Mouse (Mus musculus) urinary bladder, postnatal 10 days (tissue): ENCODE results near the gene Akap9.
"Not testable (repeated sequence)": the region's sequence is repeated elsewhere in the genome, so short reads cannot be mapped to it uniquely, and the experiment has no call there.

Source experiments
- DNase-seq: peaks from one replicate; pipeline ENCODE4 v3.0.0; 2022; ENCODE audit warnings: low spot score

Akap9 gene

DNA sequence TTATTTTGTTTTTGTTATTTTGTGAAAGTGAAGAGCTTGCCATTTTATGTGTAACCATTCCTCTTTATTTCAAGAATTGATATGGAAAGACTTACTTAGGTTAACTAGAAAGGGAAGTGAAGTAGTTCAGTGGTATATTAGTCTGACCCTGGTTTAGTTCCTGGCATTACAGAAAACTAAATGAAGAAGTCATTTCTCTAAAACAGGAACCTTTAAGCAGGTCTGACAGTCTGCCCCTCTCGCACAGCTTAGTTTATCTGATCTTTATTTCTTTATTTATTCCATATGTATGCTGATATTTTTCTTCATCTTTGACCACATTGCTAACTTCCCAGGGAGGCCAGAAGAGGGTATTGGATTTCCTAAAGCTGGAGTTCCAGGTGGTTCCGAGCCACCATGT lies 113.1 kb downstream of the Akap9 start:
- DNase-seq, result no peak

DNA sequence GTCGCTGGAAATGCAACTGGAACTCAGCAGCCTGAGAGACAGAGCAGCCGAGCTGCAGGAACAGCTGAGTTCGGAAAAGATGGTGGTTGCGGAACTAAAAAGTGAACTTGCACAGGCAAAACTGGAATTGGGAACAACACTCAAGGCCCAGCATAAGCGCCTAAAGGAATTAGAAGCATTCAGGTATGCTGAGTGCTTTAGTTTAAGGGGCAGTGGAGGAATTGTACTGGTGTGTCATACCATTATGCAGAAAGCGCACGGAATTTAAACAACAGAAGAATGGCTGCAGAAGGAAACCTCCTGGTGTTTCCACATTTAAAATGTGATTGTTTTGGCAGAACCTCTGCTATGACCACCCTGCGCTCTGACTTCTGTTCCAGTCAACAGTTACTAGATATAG lies 132.5 kb downstream of the Akap9 start:
- no peak for DNase-seq

GRCm38 (mm10) chr5:4066476-4067115 lies 138.7 kb downstream of the Akap9 start:
- no peak for DNase-seq

GRCm38 (mm10) chr5:4067203-4067602 lies 139.3 kb downstream of the Akap9 start:
- no peak for DNase-seq

GRCm38 (mm10) chr5:4079086-4079485 lies 151.2 kb downstream of the Akap9 start:
- no peak for DNase-seq

DNA sequence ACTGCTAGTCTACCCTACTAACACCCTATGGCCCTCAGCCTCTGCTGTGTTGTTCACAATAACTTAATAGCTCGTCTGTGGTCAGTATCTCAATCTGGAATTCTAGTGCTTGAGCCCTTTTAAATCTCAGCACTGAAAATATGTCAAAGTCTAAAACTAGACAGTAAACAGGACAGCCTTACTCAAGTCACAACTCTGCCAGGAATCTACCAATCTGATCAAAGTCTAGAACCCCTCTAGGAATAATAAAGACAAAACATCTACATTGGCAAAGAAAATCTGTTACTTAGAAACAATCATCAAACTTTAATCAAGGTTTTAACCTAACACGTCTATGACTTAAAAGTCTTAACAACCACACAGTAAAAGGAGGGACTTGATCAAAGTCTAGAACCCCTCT lies 153.0 kb downstream of the Akap9 start:
- DNase-seq, result no peak

- no peak for DNase-seq
Observed at GRCm38 (mm10) chr5:4081513-4081912, 153.7 kb downstream of the Akap9 start.

GRCm38 (mm10) chr5:4084948-4085347 lies 157.1 kb downstream of the Akap9 start:
- no peak for DNase-seq

GRCm38 (mm10) chr5:4086309-4086708 lies 158.5 kb downstream of the Akap9 start:
- no peak for DNase-seq

DNA sequence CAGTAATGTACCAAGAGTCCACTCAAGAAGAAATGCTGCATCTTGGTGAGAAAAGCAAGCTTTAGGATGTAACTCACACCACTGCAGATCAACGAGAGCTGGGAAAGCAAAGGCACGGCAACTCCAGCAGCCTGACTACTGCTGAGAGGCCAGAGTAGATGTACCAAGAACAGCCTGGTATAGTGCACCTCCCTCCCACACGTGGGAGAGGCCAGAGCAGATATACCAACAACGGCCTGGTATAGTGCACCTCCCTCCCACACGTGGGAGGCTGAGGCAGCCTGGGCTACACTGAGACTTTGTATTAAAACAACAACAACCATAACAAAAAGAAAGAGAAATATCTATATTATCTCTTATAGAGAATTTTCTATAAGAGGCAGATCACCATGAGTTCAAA lies 160.3 kb downstream of the Akap9 start:
- DNase-seq, result no peak

GRCm38 (mm10) chr5:4094471-4094870 lies 166.6 kb downstream of the Akap9 start:
- DNase-seq, result no peak

- no peak for DNase-seq
Observed at GRCm38 (mm10) chr5:4101031-4101430, 173.2 kb downstream of the Akap9 start.

DNA sequence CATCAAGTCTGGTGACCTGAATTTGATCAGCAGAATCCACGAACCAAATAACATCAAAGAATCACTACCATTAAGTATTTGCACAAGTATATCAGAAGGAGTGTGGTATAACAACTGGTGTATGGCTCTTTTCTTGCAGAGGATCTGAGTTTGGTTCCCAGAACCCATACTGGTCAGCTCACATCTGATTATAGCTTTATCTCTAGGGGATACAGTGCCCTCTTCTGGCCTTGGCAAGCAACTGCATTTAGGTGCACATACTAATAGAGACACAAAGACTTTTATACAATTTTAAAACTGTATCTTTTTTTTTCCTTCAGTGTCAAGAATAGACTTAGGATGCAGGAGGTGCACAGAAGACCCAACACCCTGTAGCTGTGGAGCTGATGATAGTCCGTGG lies 173.9 kb downstream of the Akap9 start:
- no peak for DNase-seq

- no peak for DNase-seq
Observed at GRCm38 (mm10) chr5:4103626-4104340, 175.9 kb downstream of the Akap9 start.

- peak; percentile 51 for DNase-seq
Observed at GRCm38 (mm10) chr5:4104341-4105040, 176.6 kb downstream of the Akap9 start, which contains the start of gene Cyp51. TSS of gene Cyp51 (minus strand) at chr5:4104746.

- no peak for DNase-seq
Observed at GRCm38 (mm10) chr5:4105651-4106186, 177.9 kb downstream of the Akap9 start.

DNA sequence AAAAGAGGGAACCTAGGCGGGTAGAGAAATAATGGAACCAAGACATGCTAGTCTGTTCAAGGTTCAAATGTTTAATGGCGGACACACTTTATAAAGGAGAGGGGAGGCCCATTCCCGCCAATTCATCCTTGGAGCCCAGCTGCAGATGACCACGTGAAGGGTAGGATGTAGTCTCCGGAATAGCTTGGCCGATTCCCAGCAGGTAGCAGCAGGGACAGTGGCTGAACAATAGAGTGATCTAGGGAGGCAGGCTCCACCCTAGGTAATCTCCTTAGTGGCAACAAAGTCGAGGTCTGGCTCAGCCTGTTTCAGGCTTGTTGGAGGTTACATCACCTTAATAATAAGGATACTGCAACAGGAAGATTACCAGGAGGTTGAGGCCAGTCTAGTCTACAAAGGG lies 179.2 kb downstream of the Akap9 start:
- not testable (repeated sequence) for DNase-seq

GRCm38 (mm10) chr5:4112570-4113098 lies 184.8 kb downstream of the Akap9 start:
- no peak for DNase-seq
